Mouse (Mus musculus): ENCODE data around the gene Zfp503. TPM values are rescaled to one million over a fixed set of nuclear protein-coding genes. Genes with fewer than 3 reads are reported as not detected.
A peak's percentile ranks its signal among the peaks of the same experiment; 100 is the strongest.

The Zfp503 gene
- polyA plus RNA-seq, 1 experiment from 2014 or later, result 9.7 TPM

GRCm38 (mm10) chr14:21983311-21983949 lies 6.0 kb downstream of the Zfp503 start:
- Histone ChIP-seq H3K4me1 (peaks cover 56% of the 10 kb centered on the region), H3K36me3 (replicated peaks) (peaks cover 17% of the 10 kb centered on the region), H3K27me3 (replicated peaks; ENCODE audit: low read depth, poor library complexity, severe bottlenecking) (peaks cover 73% of the 10 kb centered on the region), H3K9me3 (no peaks in the 10 kb centered on the region), H3K4me3 (peak overlapping the region; percentile 85), H3K27ac (replicated peaks) (peak overlapping the region; percentile 85)
- under 1% methylated on average over 22 of the region's 22 CpGs for WGBS
- DNase-seq (ENCODE audit: low spot score), result peak; percentile 76

DNA sequence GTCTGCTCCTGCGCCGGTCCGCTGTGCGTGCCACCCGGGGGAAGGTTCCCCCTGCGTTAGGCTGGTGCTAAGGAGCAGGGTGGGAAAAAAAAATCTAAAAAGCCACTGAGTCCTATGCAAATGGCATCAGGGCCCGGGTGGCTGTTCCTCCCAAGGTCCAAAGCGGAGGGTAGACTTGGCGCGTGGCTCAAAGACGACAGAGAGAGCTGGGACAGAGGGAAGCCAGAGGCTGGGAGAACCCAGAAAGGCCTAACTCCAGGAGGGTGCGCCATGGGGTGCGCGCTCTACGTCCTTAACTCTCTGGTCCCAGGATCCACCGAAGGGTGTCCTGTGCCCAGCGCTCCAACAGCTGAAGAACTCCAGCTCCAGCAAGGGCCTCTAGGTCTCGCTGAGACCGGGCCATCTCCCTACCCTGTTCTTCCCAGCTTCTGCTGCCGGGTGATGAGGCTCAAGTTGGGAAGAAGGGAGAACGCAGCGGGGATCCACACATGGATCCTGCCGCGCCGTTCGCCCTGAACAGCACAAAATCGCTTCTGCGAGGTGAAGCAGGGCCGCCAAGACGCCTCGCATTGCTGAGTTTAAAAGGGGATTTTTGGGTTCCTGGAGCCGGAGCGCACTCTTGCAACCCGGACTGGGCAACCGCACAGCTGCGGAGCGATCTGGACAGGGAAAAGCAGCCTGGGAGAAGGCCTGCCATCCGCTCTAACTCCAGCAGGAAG lies 6.7 kb downstream of the Zfp503 start:
- Histone ChIP-seq H3K27ac (replicated peaks) (peak overlapping the region; percentile 85), H3K36me3 (replicated peaks) (peaks cover 17% of the 10 kb centered on the region), H3K4me1 (peaks cover 56% of the 10 kb centered on the region), H3K27me3 (replicated peaks; ENCODE audit: low read depth, poor library complexity, severe bottlenecking) (peaks cover 71% of the 10 kb centered on the region), H3K4me3 (peak overlapping the region; percentile 85), H3K9me3 (no peaks in the 10 kb centered on the region)
- 1% methylated on average over 38 of the region's 38 CpGs for WGBS
- peak; percentile 76 for DNase-seq (ENCODE audit: low spot score)

GRCm38 (mm10) chr14:21982096-21982591 lies 7.3 kb downstream of the Zfp503 start:
- peak overlapping the region; percentile 85 for H3K27ac ChIP-seq (replicated peaks)
- DNase-seq (ENCODE audit: low spot score), result peak; percentile 59
- H3K36me3 ChIP-seq (replicated peaks), result peaks cover 17% of the 10 kb centered on the region
- H3K4me3 ChIP-seq, result peak overlapping the region; percentile 85
- WGBS, result 8% methylated on average over 14 of the region's 14 CpGs
- H3K9me3 ChIP-seq, result no peaks in the 10 kb centered on the region
- peaks cover 70% of the 10 kb centered on the region for H3K27me3 ChIP-seq (replicated peaks; ENCODE audit: low read depth, poor library complexity, severe bottlenecking)
- peaks cover 49% of the 10 kb centered on the region for H3K4me1 ChIP-seq

DNA sequence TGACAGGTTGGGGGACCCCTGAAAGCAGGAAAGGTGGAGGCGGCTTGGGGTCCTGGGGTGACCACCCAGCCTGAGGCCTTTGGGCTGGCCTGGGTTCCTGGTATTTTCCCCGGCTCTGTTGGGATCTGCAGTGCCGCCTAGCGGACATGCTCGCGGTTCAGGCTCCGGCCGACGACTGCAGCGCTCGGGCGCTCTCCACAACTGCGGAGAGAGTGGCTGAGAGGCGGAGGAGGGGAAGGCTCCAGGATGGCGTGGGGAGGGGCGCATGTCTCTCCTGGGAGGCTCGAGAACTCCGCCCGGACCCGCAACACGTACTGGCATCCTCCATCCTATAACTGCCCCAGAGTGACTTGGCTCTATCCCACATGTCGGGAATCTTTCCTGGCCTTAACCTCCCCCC lies 7.9 kb downstream of the Zfp503 start:
- peaks cover 17% of the 10 kb centered on the region for H3K36me3 ChIP-seq (replicated peaks)
- H3K9me3 ChIP-seq, result peaks cover 2% of the 10 kb centered on the region; the same call in 1 of the 2 replicates
- peak overlapping the region; percentile 85 for H3K4me3 ChIP-seq
- under 1% methylated on average over 22 of the region's 22 CpGs for WGBS
- H3K27me3 ChIP-seq (replicated peaks; ENCODE audit: low read depth, poor library complexity, severe bottlenecking), result peaks cover 64% of the 10 kb centered on the region
- DNase-seq (ENCODE audit: low spot score), result peak; percentile 90
- peak overlapping the region; percentile 44; the same call in 1 of the 2 replicates for H3K27ac ChIP-seq (replicated peaks)
- H3K4me1 ChIP-seq, result peaks cover 44% of the 10 kb centered on the region

- no peak overlapping the region for H3K27ac ChIP-seq (replicated peaks)
- DNase-seq (ENCODE audit: low spot score), result peak; percentile 88
- WGBS, result 14% methylated on average over 4 of the region's 4 CpGs
- H3K4me3 ChIP-seq, result no peak overlapping the region
- no peaks in the 10 kb centered on the region for H3K36me3 ChIP-seq (replicated peaks)
- H3K4me1 ChIP-seq, result peaks cover 9% of the 10 kb centered on the region
- 0 out of 2 replicates have a peak, but pooled peaks cover 2% of the 10 kb centered on the region for H3K9me3 ChIP-seq
- H3K27me3 ChIP-seq (replicated peaks; ENCODE audit: low read depth, poor library complexity, severe bottlenecking), result peaks cover 13% of the 10 kb centered on the region
Measured at GRCm38 (mm10) chr14:21968978-21969377, 20.4 kb downstream of the Zfp503 start.

- H3K27ac ChIP-seq (replicated peaks), result no peak overlapping the region
- H3K4me1 ChIP-seq, result peaks cover 10% of the 10 kb centered on the region
- H3K9me3 ChIP-seq, result 0 out of 2 replicates have a peak, but pooled peaks cover 2% of the 10 kb centered on the region
- DNase-seq (ENCODE audit: low spot score), result no peak
- H3K27me3 ChIP-seq (replicated peaks; ENCODE audit: low read depth, poor library complexity, severe bottlenecking), result peaks cover 12% of the 10 kb centered on the region
- H3K36me3 ChIP-seq (replicated peaks), result no peaks in the 10 kb centered on the region
- 79% methylated on average over 12 of the region's 12 CpGs for WGBS
- no peak overlapping the region for H3K4me3 ChIP-seq
Measured at GRCm38 (mm10) chr14:21967375-21968010, 21.9 kb downstream of the Zfp503 start.

GRCm38 (mm10) chr14:21966276-21966675 lies 23.1 kb downstream of the Zfp503 start:
- Histone ChIP-seq H3K4me3 (no peak overlapping the region), H3K27ac (replicated peaks) (no peak overlapping the region), H3K9me3 (no peaks in the 10 kb centered on the region), H3K27me3 (replicated peaks; ENCODE audit: low read depth, poor library complexity, severe bottlenecking) (peaks cover 7% of the 10 kb centered on the region; the same call in 1 of the 2 replicates), H3K36me3 (replicated peaks) (no peaks in the 10 kb centered on the region), H3K4me1 (peaks cover 12% of the 10 kb centered on the region)
- no peak for DNase-seq (ENCODE audit: low spot score)
- 77% methylated on average over 5 of the region's 5 CpGs for WGBS

DNA sequence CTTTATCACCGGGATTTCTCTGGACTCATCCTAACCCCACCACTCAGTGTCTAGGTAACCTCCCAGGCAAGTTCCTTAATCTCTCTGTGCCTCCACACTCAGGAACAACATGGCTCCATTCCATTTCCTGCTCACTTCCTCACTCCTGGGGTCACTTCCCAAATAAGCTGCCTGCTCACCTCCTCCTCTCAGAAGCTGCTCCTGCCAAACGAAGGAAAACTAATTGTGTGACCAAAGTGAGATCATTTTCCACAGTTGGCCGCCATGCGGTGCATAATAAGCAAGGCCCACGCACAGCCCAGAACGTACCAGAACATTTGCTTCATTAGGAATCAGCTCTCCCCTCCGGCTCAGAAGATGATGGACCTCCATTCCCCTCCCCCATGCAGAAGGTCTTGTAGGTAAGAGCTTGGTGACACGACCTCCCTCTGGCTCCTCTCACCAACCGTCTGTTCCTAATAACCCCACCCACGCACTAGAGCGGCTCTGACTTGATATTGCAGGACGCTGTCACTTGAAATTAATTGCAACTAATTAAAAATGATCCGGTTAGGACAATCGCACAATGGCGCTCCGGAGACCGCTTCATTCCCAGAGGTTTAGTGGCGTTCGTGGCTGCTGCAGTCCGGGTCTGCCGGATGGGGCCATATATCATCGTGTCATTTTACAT lies 26.9 kb downstream of the Zfp503 start:
- no peak overlapping the region for H3K4me3 ChIP-seq
- no peak overlapping the region for H3K27ac ChIP-seq (replicated peaks)
- no peaks in the 10 kb centered on the region for H3K9me3 ChIP-seq
- peaks cover 4% of the 10 kb centered on the region; the same call in 1 of the 2 replicates for H3K4me1 ChIP-seq
- 82% methylated on average over 22 of the region's 22 CpGs for WGBS
- no peak for DNase-seq (ENCODE audit: low spot score)
- H3K27me3 ChIP-seq (replicated peaks; ENCODE audit: low read depth, poor library complexity, severe bottlenecking), result no peaks in the 10 kb centered on the region; the same call in 1 of the 2 replicates
- no peaks in the 10 kb centered on the region for H3K36me3 ChIP-seq (replicated peaks)

GRCm38 (mm10) chr14:21959243-21959642 lies 30.2 kb downstream of the Zfp503 start:
- H3K4me1 ChIP-seq, result peaks cover 4% of the 10 kb centered on the region; the same call in 1 of the 2 replicates
- DNase-seq (ENCODE audit: low spot score), result no peak
- no peak overlapping the region for H3K4me3 ChIP-seq
- H3K9me3 ChIP-seq, result no peaks in the 10 kb centered on the region
- H3K27me3 ChIP-seq (replicated peaks; ENCODE audit: low read depth, poor library complexity, severe bottlenecking), result no peaks in the 10 kb centered on the region
- 91% methylated on average over 8 of the region's 8 CpGs for WGBS
- H3K27ac ChIP-seq (replicated peaks), result no peak overlapping the region
- H3K36me3 ChIP-seq (replicated peaks), result no peaks in the 10 kb centered on the region

DNA sequence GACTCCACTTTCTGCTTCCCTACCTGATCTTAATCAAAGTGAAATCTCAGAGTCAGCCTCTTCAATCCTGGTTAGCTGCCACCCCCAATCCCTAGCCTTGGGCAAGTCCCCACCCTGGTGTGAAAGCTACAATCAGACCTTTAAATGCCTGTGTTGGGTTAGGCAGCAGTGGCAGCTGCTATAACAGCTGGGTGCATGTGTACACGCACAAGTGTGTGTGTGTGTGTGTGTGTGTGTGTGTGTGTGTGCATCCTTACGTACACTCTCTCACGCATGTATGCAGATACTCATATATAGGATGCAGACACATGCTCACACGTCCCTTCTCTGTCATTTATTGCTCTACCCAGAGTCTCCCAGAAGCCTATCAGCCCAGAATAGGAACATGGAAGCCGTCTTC lies 30.8 kb downstream of the Zfp503 start:
- no peak for DNase-seq (ENCODE audit: low spot score)
- H3K36me3 ChIP-seq (replicated peaks), result no peaks in the 10 kb centered on the region
- H3K9me3 ChIP-seq, result no peaks in the 10 kb centered on the region
- H3K27ac ChIP-seq (replicated peaks), result no peak overlapping the region
- H3K4me1 ChIP-seq, result peaks cover 4% of the 10 kb centered on the region; the same call in 1 of the 2 replicates
- H3K4me3 ChIP-seq, result no peak overlapping the region
- 82% methylated on average over 5 of the region's 5 CpGs for WGBS
- H3K27me3 ChIP-seq (replicated peaks; ENCODE audit: low read depth, poor library complexity, severe bottlenecking), result no peaks in the 10 kb centered on the region

DNA sequence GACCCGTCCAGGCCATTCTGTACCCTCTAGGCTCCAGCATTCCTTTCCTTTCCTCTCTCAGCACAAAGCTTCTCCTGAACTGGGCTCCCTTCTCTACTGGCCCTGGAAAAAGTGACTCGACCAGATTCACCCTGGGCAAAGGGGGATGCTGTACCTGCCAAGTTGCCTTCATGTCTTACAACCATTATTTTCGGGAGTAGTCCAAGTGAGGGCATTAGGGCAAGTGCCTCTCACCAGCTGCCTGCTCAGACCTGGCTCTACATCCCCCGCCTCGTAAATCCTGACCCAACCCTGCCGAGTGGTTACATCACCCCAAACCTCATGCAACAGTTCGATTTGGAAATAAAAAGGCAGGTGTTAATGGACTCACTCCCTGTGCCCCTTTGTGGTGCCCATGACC lies 36.9 kb downstream of the Zfp503 start:
- no peak for DNase-seq (ENCODE audit: low spot score)

GRCm38 (mm10) chr14:21951896-21952523 lies 37.4 kb downstream of the Zfp503 start:
- Histone ChIP-seq H3K27ac (replicated peaks) (no peak overlapping the region), H3K4me3 (no peak overlapping the region), H3K4me1 (no peaks in the 10 kb centered on the region), H3K36me3 (replicated peaks) (no peaks in the 10 kb centered on the region), H3K9me3 (no peaks in the 10 kb centered on the region), H3K27me3 (replicated peaks; ENCODE audit: low read depth, poor library complexity, severe bottlenecking) (no peaks in the 10 kb centered on the region)
- DNase-seq (ENCODE audit: low spot score), result no peak
- 85% methylated on average over 10 of the region's 10 CpGs for WGBS

More for the DNA sequence above, 36.9 kb downstream of the Zfp503 start:
- Histone ChIP-seq H3K27me3 (replicated peaks; ENCODE audit: low read depth, poor library complexity, severe bottlenecking) (no peaks in the 10 kb centered on the region), H3K9me3 (no peaks in the 10 kb centered on the region), H3K27ac (replicated peaks) (no peak overlapping the region), H3K36me3 (replicated peaks) (no peaks in the 10 kb centered on the region), H3K4me3 (no peak overlapping the region), H3K4me1 (no peaks in the 10 kb centered on the region)
- 85% methylated on average over 7 of the region's 7 CpGs for WGBS
